Mouse (Mus musculus): ENCODE data around the gene Kank1.

The Kank1 gene

DNA sequence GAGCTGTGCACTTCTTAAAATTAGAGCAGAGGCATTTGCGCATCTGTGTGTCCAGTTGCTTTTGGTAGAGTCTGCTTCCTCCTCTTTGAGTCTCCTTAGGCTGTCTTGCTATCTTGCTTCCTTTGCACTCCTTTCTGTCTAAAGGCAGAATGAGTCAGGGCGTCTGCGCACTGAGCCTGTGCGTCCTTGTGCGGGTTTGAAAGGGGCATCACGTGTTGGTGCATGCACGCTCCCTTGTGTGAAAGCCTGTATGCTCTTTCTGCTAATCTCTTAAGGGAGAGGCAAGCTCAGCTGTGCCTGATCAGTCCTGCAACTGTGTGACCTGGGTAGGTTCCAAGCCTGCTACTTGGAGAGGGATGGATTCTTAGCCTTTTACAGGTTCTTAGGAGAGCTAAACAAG, 136.0 kb downstream of the Kank1 start:
- Histone ChIP-seq H3K9me3 (ENCODE audit: low read length) (no peaks in the 10 kb centered on the region), H3K4me1 (replicated peaks; ENCODE audit: low read depth, low read length) (peaks cover 30% of the 10 kb centered on the region), H3K27me3 (ENCODE audit: insufficient read depth, low read length) (no peaks in the 10 kb centered on the region), H3K4me3 (replicated peaks; ENCODE audit: low read length) (no peak overlapping the region), H3K36me3 (ENCODE audit: insufficient read depth, low read length) (no peaks in the 10 kb centered on the region)
- TF ChIP-seq NANOG (IDR thresholded peaks at IDR 0.05; ENCODE audit: borderline replicate concordance, low read length), result no peak
- no peak for TF ChIP-seq POU5F1 (IDR thresholded peaks at IDR 0.05; ENCODE audit: borderline replicate concordance, low read length)
- no peak for TF ChIP-seq CTCF (conservative IDR thresholded peaks at IDR 0.05; ENCODE audit: low read length)

DNA sequence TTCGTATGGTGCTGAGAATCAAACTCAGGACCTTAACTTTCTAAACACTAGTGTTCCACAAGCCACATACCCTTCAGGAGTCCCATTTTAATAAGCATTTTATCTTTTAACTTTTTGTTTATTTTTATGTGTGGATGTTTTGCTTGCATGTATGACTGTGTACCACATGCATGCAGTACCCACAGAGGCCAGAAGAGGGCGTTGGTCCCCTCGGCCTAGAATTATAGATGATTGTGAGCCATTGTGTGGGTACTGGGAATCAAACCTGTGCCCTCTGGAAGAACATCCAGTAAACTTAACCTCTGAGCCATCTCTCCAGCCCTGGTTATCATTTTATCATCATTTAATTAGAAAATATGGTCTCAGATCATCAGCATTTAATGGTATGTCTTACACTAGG, 136.8 kb downstream of the Kank1 start:
- H3K4me3 ChIP-seq (replicated peaks; ENCODE audit: low read length), result no peak overlapping the region
- H3K36me3 ChIP-seq (ENCODE audit: insufficient read depth, low read length), result no peaks in the 10 kb centered on the region
- H3K27me3 ChIP-seq (ENCODE audit: insufficient read depth, low read length), result no peaks in the 10 kb centered on the region
- peaks cover 30% of the 10 kb centered on the region for H3K4me1 ChIP-seq (replicated peaks; ENCODE audit: low read depth, low read length)
- no peak for TF ChIP-seq POU5F1 (IDR thresholded peaks at IDR 0.05; ENCODE audit: borderline replicate concordance, low read length)
- peak; percentile 90 for TF ChIP-seq CTCF (conservative IDR thresholded peaks at IDR 0.05; ENCODE audit: low read length)
- no peak for TF ChIP-seq NANOG (IDR thresholded peaks at IDR 0.05; ENCODE audit: borderline replicate concordance, low read length)
- H3K9me3 ChIP-seq (ENCODE audit: low read length), result no peaks in the 10 kb centered on the region

DNA sequence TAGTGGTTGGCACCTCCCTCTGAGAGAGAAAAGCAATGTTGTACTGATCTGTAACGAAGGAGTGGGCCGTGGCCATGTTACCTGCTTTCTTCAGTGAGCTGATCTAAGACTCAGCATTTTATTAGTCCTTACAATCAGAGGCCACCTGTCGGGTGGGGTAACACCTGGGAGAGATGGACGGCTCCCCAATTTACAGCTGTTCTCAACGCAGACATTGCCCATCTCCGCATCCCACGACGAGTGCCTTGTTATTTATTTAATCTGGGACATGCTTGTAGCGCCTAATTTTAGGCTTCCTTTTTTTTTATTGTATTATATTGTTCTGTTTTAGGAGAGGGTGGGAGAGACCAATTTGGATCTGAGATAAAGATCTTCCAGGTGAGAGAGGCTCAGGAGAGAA, 137.4 kb downstream of the Kank1 start:
- Histone ChIP-seq H3K9me3 (ENCODE audit: low read length) (no peaks in the 10 kb centered on the region), H3K4me3 (replicated peaks; ENCODE audit: low read length) (no peak overlapping the region), H3K27me3 (ENCODE audit: insufficient read depth, low read length) (no peaks in the 10 kb centered on the region), H3K4me1 (replicated peaks; ENCODE audit: low read depth, low read length) (peaks cover 30% of the 10 kb centered on the region), H3K36me3 (ENCODE audit: insufficient read depth, low read length) (no peaks in the 10 kb centered on the region)
- TF ChIP-seq CTCF (conservative IDR thresholded peaks at IDR 0.05; ENCODE audit: low read length) (no peak), POU5F1 (IDR thresholded peaks at IDR 0.05; ENCODE audit: borderline replicate concordance, low read length) (no peak), NANOG (IDR thresholded peaks at IDR 0.05; ENCODE audit: borderline replicate concordance, low read length) (no peak)

GRCm38 (mm10) chr19:25374926-25375325, 138.2 kb downstream of the Kank1 start:
- H3K36me3 ChIP-seq (ENCODE audit: insufficient read depth, low read length), result no peaks in the 10 kb centered on the region
- no peaks in the 10 kb centered on the region for H3K9me3 ChIP-seq (ENCODE audit: low read length)
- H3K27me3 ChIP-seq (ENCODE audit: insufficient read depth, low read length), result no peaks in the 10 kb centered on the region
- H3K4me1 ChIP-seq (replicated peaks; ENCODE audit: low read depth, low read length), result peaks cover 30% of the 10 kb centered on the region
- TF ChIP-seq CTCF (conservative IDR thresholded peaks at IDR 0.05; ENCODE audit: low read length) (no peak), POU5F1 (IDR thresholded peaks at IDR 0.05; ENCODE audit: borderline replicate concordance, low read length) (no peak), NANOG (IDR thresholded peaks at IDR 0.05; ENCODE audit: borderline replicate concordance, low read length) (no peak)
- H3K4me3 ChIP-seq (replicated peaks; ENCODE audit: low read length), result no peak overlapping the region

DNA sequence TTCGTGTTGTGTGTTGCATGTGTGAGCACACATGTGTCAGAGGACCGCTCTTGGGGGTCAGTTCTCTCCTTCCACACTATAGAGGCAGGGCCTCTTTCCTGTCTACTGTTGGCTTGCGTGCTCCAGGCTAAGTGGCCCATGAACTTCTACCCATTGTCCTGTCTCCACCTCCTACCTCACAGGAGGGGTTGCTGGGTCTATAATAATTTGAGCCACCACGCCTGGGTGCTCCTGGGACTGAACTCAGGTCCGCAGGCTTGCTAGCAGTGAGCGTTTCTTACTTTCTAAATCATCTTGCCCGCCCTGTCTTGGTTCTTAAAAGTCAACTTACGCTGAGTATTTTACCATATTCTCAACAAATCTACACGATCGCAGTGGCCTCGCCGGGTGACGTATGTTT, 140.1 kb downstream of the Kank1 start:
- TF ChIP-seq NANOG (IDR thresholded peaks at IDR 0.05; ENCODE audit: borderline replicate concordance, low read length), result no peak
- TF ChIP-seq CTCF (conservative IDR thresholded peaks at IDR 0.05; ENCODE audit: low read length), result no peak
- no peak for TF ChIP-seq POU5F1 (IDR thresholded peaks at IDR 0.05; ENCODE audit: borderline replicate concordance, low read length)
- no peaks in the 10 kb centered on the region for H3K27me3 ChIP-seq (ENCODE audit: insufficient read depth, low read length)
- no peak overlapping the region for H3K4me3 ChIP-seq (replicated peaks; ENCODE audit: low read length)

GRCm38 (mm10) chr19:25380675-25381074, 143.9 kb downstream of the Kank1 start:
- Histone ChIP-seq H3K4me1 (replicated peaks; ENCODE audit: low read depth, low read length) (peaks cover 4% of the 10 kb centered on the region), H3K9me3 (ENCODE audit: low read length) (no peaks in the 10 kb centered on the region), H3K36me3 (ENCODE audit: insufficient read depth, low read length) (no peaks in the 10 kb centered on the region), H3K27me3 (ENCODE audit: insufficient read depth, low read length) (no peaks in the 10 kb centered on the region), H3K4me3 (replicated peaks; ENCODE audit: low read length) (no peak overlapping the region)
- TF ChIP-seq CTCF (conservative IDR thresholded peaks at IDR 0.05; ENCODE audit: low read length), result no peak
- no peak for TF ChIP-seq POU5F1 (IDR thresholded peaks at IDR 0.05; ENCODE audit: borderline replicate concordance, low read length)
- no peak for TF ChIP-seq NANOG (IDR thresholded peaks at IDR 0.05; ENCODE audit: borderline replicate concordance, low read length)

More for the DNA sequence above, 140.1 kb downstream of the Kank1 start:
- H3K36me3 ChIP-seq (ENCODE audit: insufficient read depth, low read length), result no peaks in the 10 kb centered on the region
- no peaks in the 10 kb centered on the region for H3K9me3 ChIP-seq (ENCODE audit: low read length)
- H3K4me1 ChIP-seq (replicated peaks; ENCODE audit: low read depth, low read length), result peaks cover 24% of the 10 kb centered on the region

GRCm38 (mm10) chr19:25381972-25382371, 145.2 kb downstream of the Kank1 start:
- H3K36me3 ChIP-seq (ENCODE audit: insufficient read depth, low read length), result no peaks in the 10 kb centered on the region
- peaks cover 7% of the 10 kb centered on the region; the same call in 1 of the 2 replicates for H3K4me1 ChIP-seq (replicated peaks; ENCODE audit: low read depth, low read length)
- no peak overlapping the region for H3K4me3 ChIP-seq (replicated peaks; ENCODE audit: low read length)
- H3K9me3 ChIP-seq (ENCODE audit: low read length), result no peaks in the 10 kb centered on the region
- TF ChIP-seq NANOG (IDR thresholded peaks at IDR 0.05; ENCODE audit: borderline replicate concordance, low read length) (no peak), POU5F1 (IDR thresholded peaks at IDR 0.05; ENCODE audit: borderline replicate concordance, low read length) (no peak), CTCF (conservative IDR thresholded peaks at IDR 0.05; ENCODE audit: low read length) (no peak)
- H3K27me3 ChIP-seq (ENCODE audit: insufficient read depth, low read length), result no peaks in the 10 kb centered on the region

DNA sequence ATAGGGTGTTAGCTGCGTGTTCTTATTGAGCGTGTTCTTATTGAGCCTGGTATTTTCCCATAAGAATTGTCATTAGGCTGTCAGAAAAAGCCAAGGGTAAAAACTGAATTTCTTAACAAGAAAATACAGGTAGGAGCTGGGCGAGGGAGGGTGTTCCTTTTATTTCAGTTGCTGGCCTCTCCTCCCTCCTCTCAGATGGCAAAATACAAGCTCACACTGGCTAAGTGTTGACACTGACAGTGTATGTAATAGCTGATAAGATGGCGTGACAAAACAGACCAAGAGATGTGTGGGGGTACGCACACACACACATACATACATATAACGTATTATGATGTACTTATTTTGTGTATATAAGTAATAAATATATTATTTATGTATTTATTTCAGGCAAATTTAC, 145.7 kb downstream of the Kank1 start:
- peaks cover 11% of the 10 kb centered on the region for H3K4me1 ChIP-seq (replicated peaks; ENCODE audit: low read depth, low read length)
- no peak overlapping the region for H3K4me3 ChIP-seq (replicated peaks; ENCODE audit: low read length)
- no peaks in the 10 kb centered on the region for H3K9me3 ChIP-seq (ENCODE audit: low read length)
- no peaks in the 10 kb centered on the region for H3K36me3 ChIP-seq (ENCODE audit: insufficient read depth, low read length)
- no peaks in the 10 kb centered on the region for H3K27me3 ChIP-seq (ENCODE audit: insufficient read depth, low read length)
- TF ChIP-seq NANOG (IDR thresholded peaks at IDR 0.05; ENCODE audit: borderline replicate concordance, low read length) (no peak), CTCF (conservative IDR thresholded peaks at IDR 0.05; ENCODE audit: low read length) (no peak), POU5F1 (IDR thresholded peaks at IDR 0.05; ENCODE audit: borderline replicate concordance, low read length) (no peak)
